Mouse (Mus musculus) adrenal gland, adult 10 weeks (tissue): ENCODE results near the gene Plcxd3. TPM values are rescaled to one million over a fixed set of nuclear protein-coding genes. Genes with fewer than 3 reads are reported as not detected.

ENCODE experiments used
- polyA plus RNA-seq: library from polyadenylated mRNA; stranded (reverse); fragments of 350-450 nt; fragmentation: Illumina TruSeq; extraction: RNeasy Lipid Tissue Mini Kit (QIAGEN cat#74804); gene quantifications from one replicate; pipeline ENCODE4 v1.2.3, GENCODE M21; 2014; ENCODE audit warnings: low read depth, low replicate concordance

The Plcxd3 gene
- 3.6 TPM for polyA plus RNA-seq

GRCm38 (mm10) chr15:4375423-4376220 is at the start of gene Plcxd3:
Gene Plcxd3 (plus strand): TSS chr15:4375491.

